Mouse (Mus musculus) cerebellum, adult 11 months (tissue): ENCODE measurements around the gene Cep57.

Experiments
- DNase-seq: peaks from one replicate; pipeline ENCODE4 v3.0.0; 2022

The Cep57 gene

GRCm38 (mm10) chr9:13826832-13827405 lies at the start of gene Cep57:
Gene Cep57, minus strand, starts transcription at chr9:13827107.
- DNase-seq = peak; percentile 95

GRCm38 (mm10) chr9:13875340-13875739 lies 48.4 kb upstream of the Cep57 start:
- no peak for DNase-seq

- no peak for DNase-seq
Observed at GRCm38 (mm10) chr9:13874359-13874758, 47.5 kb upstream of the Cep57 start.

GRCm38 (mm10) chr9:13871631-13872030 lies 44.7 kb upstream of the Cep57 start:
- DNase-seq = no peak

GRCm38 (mm10) chr9:13867646-13868045 lies 40.7 kb upstream of the Cep57 start:
- DNase-seq = no peak

- no peak for DNase-seq
Observed at GRCm38 (mm10) chr9:13856777-13857176, 29.9 kb upstream of the Cep57 start.

GRCm38 (mm10) chr9:13856247-13856646 lies 29.3 kb upstream of the Cep57 start:
- DNase-seq = no peak

- DNase-seq = no peak
Observed at GRCm38 (mm10) chr9:13853876-13854275, 27.0 kb upstream of the Cep57 start.

- no peak for DNase-seq
Observed at GRCm38 (mm10) chr9:13848481-13849480, 21.9 kb upstream of the Cep57 start.

- DNase-seq = no peak
Observed at GRCm38 (mm10) chr9:13847591-13847990, 20.7 kb upstream of the Cep57 start.

- DNase-seq = no peak
Observed at GRCm38 (mm10) chr9:13836726-13837125, 9.8 kb upstream of the Cep57 start.

GRCm38 (mm10) chr9:13835256-13835655 lies 8.3 kb upstream of the Cep57 start:
- DNase-seq = no peak

- DNase-seq = no peak
Observed at GRCm38 (mm10) chr9:13828087-13828441, 1.2 kb upstream of the Cep57 start.

GRCm38 (mm10) chr9:13827406-13828086 lies 639 bp upstream of the Cep57 start, which contains the start of gene Fam76b:
Gene Fam76b, plus strand, starts transcription at chr9:13827716.
- DNase-seq = peak; percentile 99

- no peak for DNase-seq
Observed at GRCm38 (mm10) chr9:13826391-13826805, 509 bp downstream of the Cep57 start.

GRCm38 (mm10) chr9:13825896-13826295 lies 1.0 kb downstream of the Cep57 start:
- no peak for DNase-seq

GRCm38 (mm10) chr9:13820774-13821173 lies 6.1 kb downstream of the Cep57 start:
- no peak for DNase-seq

GRCm38 (mm10) chr9:13818369-13818768 lies 8.5 kb downstream of the Cep57 start:
- DNase-seq = no peak

- no peak for DNase-seq
Observed at GRCm38 (mm10) chr9:13809937-13810336, 17.0 kb downstream of the Cep57 start.

- DNase-seq = no peak
Observed at GRCm38 (mm10) chr9:13807657-13808056, 19.2 kb downstream of the Cep57 start.

- no peak for DNase-seq
Observed at GRCm38 (mm10) chr9:13806854-13807253, 20.1 kb downstream of the Cep57 start.

- DNase-seq = no peak
Observed at GRCm38 (mm10) chr9:13804480-13804879, 22.4 kb downstream of the Cep57 start.

GRCm38 (mm10) chr9:13794756-13795155 lies 32.2 kb downstream of the Cep57 start:
- DNase-seq = no peak

- no peak for DNase-seq
Observed at GRCm38 (mm10) chr9:13794302-13794701, 32.6 kb downstream of the Cep57 start.
